Comparison of ENCODE assay signal across 1 mouse cellular context in the genomic region with DNA sequence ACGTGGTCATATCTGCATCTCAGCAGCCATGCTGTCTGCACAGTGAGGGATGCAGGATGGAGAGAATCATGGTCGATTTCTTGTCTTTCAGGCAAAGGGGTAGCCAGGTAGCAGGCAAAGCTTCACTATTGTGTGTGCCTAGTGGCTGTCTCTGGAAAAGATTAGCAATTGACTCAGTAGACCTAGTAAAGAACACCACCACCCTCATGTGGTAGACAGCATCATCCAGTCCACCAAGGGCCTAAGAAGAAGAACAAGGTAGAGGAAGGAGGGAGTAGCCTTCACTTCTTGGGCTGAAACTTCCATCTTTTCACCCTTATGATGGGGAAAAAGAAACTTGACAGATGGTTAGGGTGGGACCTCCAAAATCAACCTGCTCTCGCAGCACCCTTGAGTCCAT.
A peak's percentile ranks its signal among the peaks of the same experiment; 100 is the strongest.
TF ChIP-seq lines count a peak whose summit lies in the region.

No protein-coding gene starts in this region.

TF ChIP-seq in MEL, 35 proteins besides CTCF, POLR2A, EP300 and RAD21:
- TF ChIP-seq ELF1 (IDR thresholded peaks at IDR 0.05; ENCODE audit: low read depth, low read length): no peak
- TF ChIP-seq MYC (IDR thresholded peaks at IDR 0.05; ENCODE audit: low read depth, low read length): no peak
- TF ChIP-seq SMC3 (IDR thresholded peaks at IDR 0.05; ENCODE audit: low read depth, low read length): peak; percentile 7; the same call in 1 of the 2 replicates
- no peak for TF ChIP-seq GATA1 (IDR thresholded peaks at IDR 0.05; ENCODE audit: low read depth, low read length)
- no peak for TF ChIP-seq POLR2AphosphoS5 (IDR thresholded peaks at IDR 0.05; ENCODE audit: borderline replicate concordance, low read depth, low read length)
- no peak for TF ChIP-seq NRF1 (IDR thresholded peaks at IDR 0.05; ENCODE audit: insufficient read depth, low read depth, low read length, poor library complexity, severe bottlenecking)
